Mouse (Mus musculus) liver, adult 2 months (tissue): ENCODE measurements around the gene Adamts3. TPM values are rescaled to one million over a fixed set of nuclear protein-coding genes. Genes with fewer than 3 reads are reported as not detected.

ENCODE experiments used
- DNase-seq: peaks from one replicate; pipeline ENCODE4 v3.0.0-alpha.2; 2011; ENCODE audit warnings: low read depth, low spot score; ENCODE audit errors: extremely low read depth
- H3K27ac ChIP-seq: fragments of 200-500 bp; replicated peaks from 2 replicates; pipeline ENCODE4 v1.5.1; 2012; ENCODE audit warnings: low read depth, mild to moderate bottlenecking, control low read depth, inconsistent platforms, low read length; ENCODE audit not compliant: insufficient read depth
- H3K27me3 ChIP-seq: fragments of 200-500 bp; 2 replicates; pipeline ENCODE4 v1.6.1; 2012; ENCODE audit warnings: mild to moderate bottlenecking, moderate library complexity, low read length, inconsistent platforms; ENCODE audit not compliant: control insufficient read depth, insufficient read depth
- H3K36me3 ChIP-seq: fragments of 200-500 bp; 2 replicates; pipeline ENCODE4 v1.6.1; 2012; ENCODE audit warnings: low read length, inconsistent platforms; ENCODE audit not compliant: control insufficient read depth, insufficient read depth
- H3K4me1 ChIP-seq: fragments of 200-500 bp; 2 replicates; pipeline ENCODE4 v1.6.1; 2011; ENCODE audit warnings: low read length; ENCODE audit not compliant: control insufficient read depth, insufficient read depth
- H3K4me3 ChIP-seq: fragments of 200-500 bp; 2 replicates; pipeline ENCODE4 v1.5.1; 2011; ENCODE audit warnings: low read depth, mild to moderate bottlenecking, control low read depth, low read length, moderate library complexity; ENCODE audit not compliant: insufficient read depth
- H3K79me2 ChIP-seq: fragments of 200-500 bp; 2 replicates; pipeline ENCODE4 v1.6.1; 2012; ENCODE audit warnings: inconsistent platforms, mild to moderate bottlenecking, low read length, moderate library complexity; ENCODE audit not compliant: control insufficient read depth, insufficient read depth
- H3K9ac ChIP-seq: fragments of 200-500 bp; 2 replicates; pipeline ENCODE4 v1.6.1; 2012; ENCODE audit warnings: low read depth, mild to moderate bottlenecking, control low read depth, inconsistent platforms, low read length
- CTCF ChIP-seq: fragments of 200-500 bp; IDR thresholded peaks from 2 replicates; pipeline ENCODE4 v1.5.1; 2011; ENCODE audit warnings: low read depth, low read length, control low read depth
- POLR2A ChIP-seq: fragments of 200-500 bp; IDR thresholded peaks from 2 replicates; pipeline ENCODE4 v1.6.1; 2011; ENCODE audit warnings: low read length, control low read depth; ENCODE audit not compliant: insufficient read depth; ENCODE audit errors: extremely low read depth
- WGBS: fragments of 180-500 bp; shearing (Covaris S2); methylation state at CpG from one replicate; pipeline ENCODE4 v1.1.7; 2018; 5-methylcytosine and 5-hydroxymethylcytosine counted together
- polyA plus RNA-seq: library from polyadenylated mRNA; depleted of rRNA; stranded (reverse); fragments of >200 nt; gene quantifications from 2 replicates; pipeline ENCODE4 v1.2.3, GENCODE M21; 2012
- total RNA-seq: library from RNA; depleted of rRNA; stranded (reverse); fragments of >200 nt; gene quantifications from 2 replicates; pipeline ENCODE4 v1.2.3, GENCODE M21; 2014

Gene Adamts3
- total and polyA plus RNA-seq, 2 experiments, result 0.09 to 0.37 TPM

DNA sequence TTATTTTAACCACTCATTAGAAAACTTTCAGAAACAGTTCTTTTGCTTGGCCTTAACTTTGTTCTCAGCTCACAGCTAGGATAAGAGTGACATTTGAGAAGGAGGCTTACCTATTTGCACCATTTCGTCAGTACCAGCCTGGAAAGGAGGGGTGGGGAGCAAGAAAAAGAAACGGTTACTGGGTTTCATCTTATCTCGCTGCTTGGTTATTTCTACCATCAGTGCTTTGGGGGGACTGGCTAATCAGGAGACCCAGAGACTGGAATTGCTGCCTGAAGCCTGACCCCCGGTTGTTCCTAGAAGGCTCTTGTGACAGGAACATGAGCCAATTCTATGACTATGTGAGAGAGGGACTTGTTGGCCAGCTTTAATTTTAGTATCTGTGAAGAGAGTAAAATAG lies 1.7 kb downstream of the Adamts3 start:
- peaks cover 7% of the 10 kb centered on the region; the same call in 1 of the 2 replicates for H3K4me1 ChIP-seq
- DNase-seq, result no peak
- H3K4me3 ChIP-seq, result no peak overlapping the region
- 66% methylated on average over 4 of the region's 4 CpGs for WGBS
- H3K79me2 ChIP-seq, result no peaks in the 10 kb centered on the region
- H3K9ac ChIP-seq, result no peak overlapping the region
- no peak overlapping the region for H3K27ac ChIP-seq
- TF ChIP-seq POLR2A (no peak), CTCF (no peak)
- H3K36me3 ChIP-seq, result no peaks in the 10 kb centered on the region
- H3K27me3 ChIP-seq, result peaks cover 2% of the 10 kb centered on the region; the same call in 1 of the 2 replicates

DNA sequence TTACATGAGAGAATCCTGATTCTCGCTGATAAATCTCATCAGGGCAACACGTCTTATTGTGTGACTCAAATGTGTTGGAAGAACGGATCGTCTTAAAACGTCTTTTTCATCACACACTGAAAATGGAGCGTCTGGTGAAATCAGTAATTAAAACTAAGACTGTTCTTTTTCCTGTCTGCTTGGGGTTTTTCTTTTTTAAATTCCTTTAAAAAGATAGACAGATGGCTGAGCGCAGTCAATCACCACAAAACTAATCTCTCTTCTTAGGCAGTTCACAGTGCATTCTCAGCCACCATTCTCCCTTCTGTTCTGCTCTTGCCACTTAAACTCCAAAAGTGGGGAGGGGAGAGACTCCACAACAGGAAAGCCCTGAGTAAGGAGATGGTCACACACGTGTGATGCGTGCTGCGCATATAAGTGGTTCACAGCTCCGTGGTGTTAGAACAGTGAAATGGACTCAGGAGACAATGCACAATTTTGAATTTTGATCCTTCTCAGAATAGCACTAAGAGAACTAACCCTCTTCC lies 4.2 kb downstream of the Adamts3 start:
- H3K27ac ChIP-seq, result no peak overlapping the region
- TF ChIP-seq CTCF, result no peak
- TF ChIP-seq POLR2A, result no peak
- H3K79me2 ChIP-seq, result no peaks in the 10 kb centered on the region
- no peak for DNase-seq
- H3K4me1 ChIP-seq, result peaks cover 7% of the 10 kb centered on the region; the same call in 1 of the 2 replicates
- no peak overlapping the region for H3K4me3 ChIP-seq
- no peaks in the 10 kb centered on the region for H3K36me3 ChIP-seq
- H3K27me3 ChIP-seq, result peaks cover 2% of the 10 kb centered on the region; the same call in 1 of the 2 replicates
- no peak overlapping the region for H3K9ac ChIP-seq
- 89% methylated on average over 11 of the region's 11 CpGs for WGBS

DNA sequence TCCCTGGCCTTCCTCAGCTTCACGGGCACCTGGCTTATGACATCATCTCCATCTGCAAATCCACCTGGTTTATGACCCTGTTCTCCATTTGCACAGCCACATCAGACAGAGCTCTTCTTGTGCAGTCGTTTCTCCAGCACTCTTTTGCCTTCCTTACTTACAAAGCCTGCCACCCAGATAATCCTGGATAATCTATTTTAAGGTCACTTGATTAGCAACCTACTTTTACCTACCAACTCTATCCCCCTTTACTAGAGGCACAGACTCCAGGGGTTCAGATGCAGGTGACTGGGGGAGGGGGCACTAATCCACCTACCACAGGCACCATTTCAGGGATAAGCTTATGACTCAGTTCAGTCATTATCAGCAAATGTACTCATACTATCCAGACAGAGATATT lies 10.5 kb downstream of the Adamts3 start:
- no peak overlapping the region for H3K4me3 ChIP-seq
- no peaks in the 10 kb centered on the region for H3K4me1 ChIP-seq
- H3K79me2 ChIP-seq, result no peaks in the 10 kb centered on the region
- no peak overlapping the region for H3K27ac ChIP-seq
- no peaks in the 10 kb centered on the region for H3K36me3 ChIP-seq
- TF ChIP-seq POLR2A (no peak), CTCF (no peak)
- no peak overlapping the region for H3K9ac ChIP-seq
- DNase-seq, result no peak
- H3K27me3 ChIP-seq, result no peaks in the 10 kb centered on the region
- WGBS, result 66% methylated on average over 2 of the region's 2 CpGs

DNA sequence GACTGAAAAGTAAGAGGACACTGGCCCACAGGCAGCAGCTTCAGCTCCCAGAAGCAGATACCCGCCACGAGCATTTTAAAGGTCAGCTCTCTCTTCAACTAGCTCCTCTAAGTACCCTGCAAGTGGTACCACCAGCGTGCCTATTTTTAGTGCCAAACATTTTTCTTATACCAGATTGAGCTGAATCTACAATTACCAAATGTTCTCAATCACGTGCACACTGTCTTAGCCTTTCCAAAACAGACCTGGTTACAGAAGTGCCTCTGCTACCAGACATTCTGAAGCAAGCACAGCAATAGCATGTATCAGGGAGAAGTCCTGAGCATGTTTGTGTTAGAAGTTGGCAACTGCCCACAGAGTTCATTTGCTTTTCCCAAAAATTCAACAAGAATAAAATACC lies 23.5 kb downstream of the Adamts3 start:
- TF ChIP-seq POLR2A, result no peak
- no peaks in the 10 kb centered on the region for H3K79me2 ChIP-seq
- H3K36me3 ChIP-seq, result no peaks in the 10 kb centered on the region
- H3K4me1 ChIP-seq, result no peaks in the 10 kb centered on the region
- H3K27me3 ChIP-seq, result no peaks in the 10 kb centered on the region
- WGBS, result 86% methylated on average over 4 of the region's 4 CpGs
- DNase-seq, result no peak
- no peak overlapping the region for H3K4me3 ChIP-seq
- no peak overlapping the region for H3K9ac ChIP-seq
- H3K27ac ChIP-seq, result no peak overlapping the region

DNA sequence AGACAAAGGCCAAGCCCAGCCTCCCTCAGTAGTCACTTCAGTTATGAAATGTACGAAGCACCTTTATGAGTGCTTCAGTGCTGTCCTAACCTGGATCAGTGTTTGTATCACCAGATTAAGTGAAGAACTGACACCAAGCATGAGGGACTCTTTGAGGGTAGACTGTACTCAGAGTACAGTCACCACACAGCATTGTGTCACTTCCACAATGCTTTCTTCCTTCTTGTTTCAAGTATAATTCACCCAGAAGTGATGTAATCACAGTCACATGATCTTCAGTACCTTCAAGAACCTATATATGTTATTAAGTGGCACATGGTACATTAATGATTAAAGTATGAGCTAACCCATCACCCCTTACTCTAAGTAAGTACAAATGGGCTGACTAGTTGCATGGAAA lies 24.3 kb downstream of the Adamts3 start:
- H3K4me3 ChIP-seq, result no peak overlapping the region

DNA sequence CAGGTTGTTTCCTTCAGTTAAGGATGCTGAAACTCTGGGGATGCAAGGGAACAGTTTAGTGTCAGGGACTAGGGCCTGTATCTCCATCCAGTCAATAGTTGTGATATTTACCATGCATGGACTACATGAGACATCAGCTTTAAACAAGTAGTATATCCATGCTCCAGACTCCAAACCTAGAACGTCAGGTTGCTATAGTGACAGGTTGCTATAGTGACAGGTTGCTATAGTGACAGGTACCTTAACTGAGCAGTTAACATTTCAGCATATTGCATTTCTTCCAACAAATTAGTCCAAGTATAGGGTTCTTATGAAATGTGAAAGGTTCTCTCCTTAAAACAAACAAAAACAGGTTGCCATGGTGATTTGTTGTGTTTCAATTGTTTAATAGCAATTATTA lies 36.6 kb downstream of the Adamts3 start:
- Histone ChIP-seq H3K27me3 (no peaks in the 10 kb centered on the region; the same call in 1 of the 2 replicates), H3K79me2 (no peaks in the 10 kb centered on the region), H3K4me1 (no peaks in the 10 kb centered on the region; the same call in 1 of the 2 replicates), H3K4me3 (no peak overlapping the region), H3K27ac (no peak overlapping the region), H3K9ac (no peak overlapping the region), H3K36me3 (no peaks in the 10 kb centered on the region)
- 76% methylated on average over 1 of the region's 1 CpGs for WGBS
- DNase-seq, result no peak
- TF ChIP-seq POLR2A (no peak), CTCF (no peak)

More for the DNA sequence above, 24.3 kb downstream of the Adamts3 start:
- no peak overlapping the region for H3K9ac ChIP-seq
- no peaks in the 10 kb centered on the region for H3K36me3 ChIP-seq
- H3K79me2 ChIP-seq, result no peaks in the 10 kb centered on the region
- H3K4me1 ChIP-seq, result no peaks in the 10 kb centered on the region
- DNase-seq, result no peak
- no peaks in the 10 kb centered on the region for H3K27me3 ChIP-seq
- WGBS, result 94% methylated on average over 1 of the region's 1 CpGs
- TF ChIP-seq POLR2A (no peak), CTCF (no peak)
- no peak overlapping the region for H3K27ac ChIP-seq
